Mouse (Mus musculus): Measurements from ENCODE around the gene Phf3. TPM values are rescaled to one million over a fixed set of nuclear protein-coding genes. Genes with fewer than 3 reads are reported as not detected.
"Not testable (repeated sequence)": the region's sequence is repeated elsewhere in the genome, so short reads cannot be mapped to it uniquely, and the experiment has no call there.

Phf3 gene
- polyA plus RNA-seq, 2 experiments = 45.6 to 50.8 TPM

GRCm38 (mm10) chr1:30772851-30773250 is 100.9 kb downstream of the Phf3 start:
- Histone ChIP-seq H3K36me3 (ENCODE audit: control insufficient read depth, insufficient read depth, low read length) (no peaks in the 10 kb centered on the region), H3K4me3 (replicated peaks; ENCODE audit: low read length) (no peak overlapping the region), H3K4me2 (replicated peaks; ENCODE audit: low read depth, low read length, severe bottlenecking) (no peak overlapping the region), H3K27ac (replicated peaks; ENCODE audit: low read depth, low read length) (no peak overlapping the region), H3K9me3 (ENCODE audit: control insufficient read depth, low read length) (no peaks in the 10 kb centered on the region), H3K4me1 (ENCODE audit: control insufficient read depth, insufficient read depth, low read length) (no peaks in the 10 kb centered on the region), H3K9ac (ENCODE audit: low read depth, low read length, severe bottlenecking) (no peak overlapping the region), H3K27me3 (ENCODE audit: control insufficient read depth, insufficient read depth, low read length) (no peaks in the 10 kb centered on the region)
- DNase-seq (ENCODE audit: low spot score) (no peak), ATAC-seq (ENCODE audit: low FRiP score, low read depth) (no peak)
- 78% methylated on average over 7 of the region's 7 CpGs for WGBS
- TF ChIP-seq POLR2A (IDR thresholded peaks at IDR 0.05; ENCODE audit: borderline replicate concordance, extremely low read depth, insufficient read depth, insufficient read length) = no peak

- no peak for TF ChIP-seq POLR2A (IDR thresholded peaks at IDR 0.05; ENCODE audit: borderline replicate concordance, extremely low read depth, insufficient read depth, insufficient read length)
- 72% methylated on average over 6 of the region's 6 CpGs for WGBS
- H3K4me2 ChIP-seq (replicated peaks; ENCODE audit: low read depth, low read length, severe bottlenecking) = no peak overlapping the region
- no peak for DNase-seq (ENCODE audit: low spot score)
- ATAC-seq (ENCODE audit: low FRiP score, low read depth) = no peak
- no peaks in the 10 kb centered on the region for H3K4me1 ChIP-seq (ENCODE audit: control insufficient read depth, insufficient read depth, low read length)
- H3K4me3 ChIP-seq (replicated peaks; ENCODE audit: low read length) = no peak overlapping the region
- H3K9me3 ChIP-seq (ENCODE audit: control insufficient read depth, low read length) = no peaks in the 10 kb centered on the region
- no peaks in the 10 kb centered on the region for H3K27me3 ChIP-seq (ENCODE audit: control insufficient read depth, insufficient read depth, low read length)
- H3K36me3 ChIP-seq (ENCODE audit: control insufficient read depth, insufficient read depth, low read length) = no peaks in the 10 kb centered on the region
- H3K9ac ChIP-seq (ENCODE audit: low read depth, low read length, severe bottlenecking) = no peak overlapping the region
- no peak overlapping the region for H3K27ac ChIP-seq (replicated peaks; ENCODE audit: low read depth, low read length)
These were observed 101.9 kb downstream of the Phf3 start for GRCm38 (mm10) chr1:30771772-30772171.

- not testable (repeated sequence) for DNase-seq (ENCODE audit: low spot score)
These were observed 103.1 kb downstream of the Phf3 start for GRCm38 (mm10) chr1:30770599-30770998.

GRCm38 (mm10) chr1:30756794-30757193 is 116.9 kb downstream of the Phf3 start:
- no peaks in the 10 kb centered on the region for H3K9me3 ChIP-seq (ENCODE audit: control insufficient read depth, low read length)
- H3K27me3 ChIP-seq (ENCODE audit: control insufficient read depth, insufficient read depth, low read length) = no peaks in the 10 kb centered on the region
- ATAC-seq (ENCODE audit: low FRiP score, low read depth) (no peak), DNase-seq (ENCODE audit: low spot score) (no peak)
- no peaks in the 10 kb centered on the region for H3K36me3 ChIP-seq (ENCODE audit: control insufficient read depth, insufficient read depth, low read length)
- no peak overlapping the region for H3K4me2 ChIP-seq (replicated peaks; ENCODE audit: low read depth, low read length, severe bottlenecking)
- H3K4me1 ChIP-seq (ENCODE audit: control insufficient read depth, insufficient read depth, low read length) = no peaks in the 10 kb centered on the region
- H3K9ac ChIP-seq (ENCODE audit: low read depth, low read length, severe bottlenecking) = no peak overlapping the region
- H3K4me3 ChIP-seq (replicated peaks; ENCODE audit: low read length) = no peak overlapping the region
- H3K27ac ChIP-seq (replicated peaks; ENCODE audit: low read depth, low read length) = no peak overlapping the region
- no peak for TF ChIP-seq POLR2A (IDR thresholded peaks at IDR 0.05; ENCODE audit: borderline replicate concordance, extremely low read depth, insufficient read depth, insufficient read length)

More at GRCm38 (mm10) chr1:30770599-30770998, 103.1 kb downstream of the Phf3 start:
- WGBS = 90% methylated on average over 11 of the region's 16 CpGs
- not testable (repeated sequence) for H3K4me1 ChIP-seq (ENCODE audit: control insufficient read depth, insufficient read depth, low read length); H3K9me3 ChIP-seq (ENCODE audit: control insufficient read depth, low read length); H3K9ac ChIP-seq (ENCODE audit: low read depth, low read length, severe bottlenecking); ATAC-seq (ENCODE audit: low FRiP score, low read depth); H3K36me3 ChIP-seq (ENCODE audit: control insufficient read depth, insufficient read depth, low read length); H3K4me3 ChIP-seq (replicated peaks; ENCODE audit: low read length); H3K27me3 ChIP-seq (ENCODE audit: control insufficient read depth, insufficient read depth, low read length); H3K27ac ChIP-seq (replicated peaks; ENCODE audit: low read depth, low read length); H3K4me2 ChIP-seq (replicated peaks; ENCODE audit: low read depth, low read length, severe bottlenecking)

- no peak for TF ChIP-seq POLR2A (IDR thresholded peaks at IDR 0.05; ENCODE audit: borderline replicate concordance, extremely low read depth, insufficient read depth, insufficient read length)
- Histone ChIP-seq H3K9me3 (ENCODE audit: control insufficient read depth, low read length) (no peaks in the 10 kb centered on the region), H3K27me3 (ENCODE audit: control insufficient read depth, insufficient read depth, low read length) (no peaks in the 10 kb centered on the region), H3K9ac (ENCODE audit: low read depth, low read length, severe bottlenecking) (no peak overlapping the region), H3K4me3 (replicated peaks; ENCODE audit: low read length) (no peak overlapping the region), H3K36me3 (ENCODE audit: control insufficient read depth, insufficient read depth, low read length) (no peaks in the 10 kb centered on the region), H3K27ac (replicated peaks; ENCODE audit: low read depth, low read length) (no peak overlapping the region), H3K4me1 (ENCODE audit: control insufficient read depth, insufficient read depth, low read length) (no peaks in the 10 kb centered on the region), H3K4me2 (replicated peaks; ENCODE audit: low read depth, low read length, severe bottlenecking) (no peak overlapping the region)
- 59% methylated on average over 3 of the region's 3 CpGs for WGBS
- ATAC-seq (ENCODE audit: low FRiP score, low read depth) (no peak), DNase-seq (ENCODE audit: low spot score) (no peak)
These were observed 118.1 kb downstream of the Phf3 start for GRCm38 (mm10) chr1:30755453-30756224.

Other genes starting within 250 kb of the Phf3 start
- gene AC153137.1, start 104.0 kb upstream of the Phf3 start, polyA plus RNA-seq (2012; rRNA removed) = not detected in 2 replicates
- gene AC153137.1, start 104.0 kb upstream of the Phf3 start, polyA plus RNA-seq (2014; fragmentation: Nextera tagmentation; extraction: Ambion mirVana) = not detected in 2 replicates

Data from limb, embryonic 14.5 days (tissue).